Mouse (Mus musculus) embryo, embryonic 11.5 days (tissue): ENCODE measurements at regions not wholly inside any gene's neighbourhood (a gene's known extent, or its start where the extent isn't known, plus 50 kb on each side); places are given as distances from the start of the nearest gene placed in this dataset.
A peak's percentile ranks its signal among the peaks of the same experiment; 100 is the strongest.

Experiments used
- DNase-seq: peaks from one replicate; pipeline ENCODE4 v3.0.0-alpha.2; 2012; ENCODE audit warnings: low read depth, low spot score

DNA sequence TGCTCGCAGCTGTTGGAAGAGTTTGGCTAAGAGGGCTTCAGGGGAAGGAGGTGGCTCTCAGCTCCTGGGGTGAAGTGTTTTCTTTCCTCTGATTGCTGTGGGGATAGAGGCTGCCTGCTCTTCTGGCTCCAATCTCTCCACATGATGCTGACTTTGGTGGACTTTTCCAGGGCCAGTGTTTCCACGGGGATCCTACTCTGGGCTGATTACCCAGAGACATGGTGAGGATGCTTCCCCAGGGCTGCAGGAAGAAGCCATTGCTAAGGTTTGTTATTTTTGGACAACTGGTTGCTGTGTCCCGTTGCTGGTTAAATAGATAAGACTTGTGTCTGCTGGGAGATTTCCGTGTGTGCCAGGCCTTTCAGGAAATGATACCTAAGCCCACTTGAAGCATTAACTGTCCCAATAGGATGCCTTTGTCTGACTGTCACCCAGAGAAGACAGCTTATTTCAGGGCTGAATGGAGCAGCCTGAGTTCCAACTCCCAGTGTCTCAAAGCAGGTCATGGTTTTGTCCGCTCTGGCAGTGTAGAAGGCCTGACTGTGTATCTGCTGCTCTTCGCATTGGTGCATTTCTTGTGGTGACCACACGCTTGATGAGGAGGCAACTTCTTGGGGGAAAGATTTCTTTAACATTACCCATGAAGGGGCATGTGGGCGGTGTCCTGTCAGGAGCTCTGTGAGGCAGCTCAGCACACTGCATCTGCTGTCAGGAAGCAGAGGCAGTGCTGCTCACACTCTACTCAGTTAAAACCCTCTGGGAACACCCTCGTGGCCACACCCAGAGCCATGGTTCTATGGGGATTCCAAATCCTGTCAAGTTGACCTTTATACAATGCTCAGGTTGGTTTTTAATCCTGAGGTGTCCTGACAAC lies 228.3 kb upstream of the Gadl1 start:
- no peak for DNase-seq

DNA sequence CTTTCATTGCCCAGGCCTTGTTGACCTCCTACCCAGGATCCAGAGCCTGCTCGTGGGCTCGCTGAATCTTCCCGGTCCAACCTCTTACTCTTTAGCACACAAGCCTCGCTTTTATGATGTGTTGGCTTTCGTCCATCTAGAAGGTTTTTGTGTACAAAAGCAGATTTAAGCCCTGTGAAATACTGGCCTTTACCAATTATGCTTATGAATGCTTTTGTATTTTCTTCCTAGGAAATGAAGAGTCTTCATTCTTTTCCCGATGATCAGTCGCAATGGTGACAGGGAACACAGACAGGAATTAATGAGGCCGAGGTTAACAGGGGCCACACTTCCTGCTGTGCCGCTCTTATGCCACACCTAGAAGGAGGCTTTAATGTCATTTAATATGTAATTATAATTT lies 227.4 kb upstream of the Gadl1 start:
- no peak for DNase-seq

DNA sequence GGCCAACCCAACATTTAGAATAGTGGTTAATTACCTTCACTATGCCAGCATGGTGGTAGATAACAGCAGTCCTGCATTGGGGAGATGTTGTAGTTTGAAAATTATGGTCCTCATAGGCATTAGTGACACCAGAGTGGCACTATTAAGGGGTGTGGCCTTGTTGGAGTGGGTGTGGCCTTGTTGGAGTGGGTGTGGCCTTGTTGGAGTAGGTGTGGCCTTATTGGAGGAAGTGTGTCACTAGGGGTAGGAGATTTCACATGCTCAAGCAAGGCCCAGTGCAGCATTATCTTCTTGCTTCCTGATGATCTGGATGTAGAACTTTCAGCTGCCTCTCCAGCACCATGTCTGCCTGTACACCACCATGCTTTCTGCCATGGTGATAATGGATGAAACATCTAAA lies 225.3 kb upstream of the Gadl1 start:
- no peak for DNase-seq

DNA sequence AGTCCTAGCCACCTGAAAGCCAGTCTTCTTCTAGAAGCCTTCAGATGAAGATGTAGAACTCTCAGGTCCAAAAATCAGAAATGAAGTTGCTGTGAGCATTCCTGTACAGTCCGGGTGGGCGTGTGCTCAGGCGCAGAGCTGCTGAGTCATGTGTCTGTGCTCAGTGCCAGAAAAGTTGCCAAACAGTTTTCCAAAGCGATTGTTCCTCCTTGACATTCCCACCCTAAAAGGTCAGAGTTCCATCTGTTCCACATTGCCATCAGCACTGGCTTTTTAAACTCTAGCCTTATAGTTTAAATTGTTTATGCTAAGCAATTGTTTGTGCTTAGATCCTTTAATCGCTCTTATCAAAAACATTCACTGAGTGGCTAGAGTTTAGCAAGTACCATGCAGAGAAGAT lies 222.7 kb upstream of the Gadl1 start:
- no peak for DNase-seq

DNA sequence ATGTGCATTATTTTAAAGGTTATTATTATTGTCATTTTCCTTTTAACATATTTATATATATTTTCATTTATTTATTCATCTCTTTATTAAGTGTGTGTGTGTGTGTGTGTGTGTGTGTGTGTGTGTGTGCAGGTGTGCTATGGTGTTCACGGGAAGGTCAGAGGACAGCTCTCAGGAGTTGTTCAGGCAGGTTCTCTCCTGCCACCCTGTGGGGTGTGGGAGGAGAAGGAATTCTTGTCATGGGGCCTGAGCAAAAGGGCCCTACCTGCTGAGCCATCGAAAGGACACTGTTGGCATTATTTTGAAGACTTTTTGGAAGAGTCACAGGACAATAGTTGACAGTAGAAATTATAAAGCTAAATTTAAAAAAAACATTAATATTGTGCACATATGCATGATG lies 216.4 kb upstream of the Gadl1 start:
- DNase-seq, result no peak

DNA sequence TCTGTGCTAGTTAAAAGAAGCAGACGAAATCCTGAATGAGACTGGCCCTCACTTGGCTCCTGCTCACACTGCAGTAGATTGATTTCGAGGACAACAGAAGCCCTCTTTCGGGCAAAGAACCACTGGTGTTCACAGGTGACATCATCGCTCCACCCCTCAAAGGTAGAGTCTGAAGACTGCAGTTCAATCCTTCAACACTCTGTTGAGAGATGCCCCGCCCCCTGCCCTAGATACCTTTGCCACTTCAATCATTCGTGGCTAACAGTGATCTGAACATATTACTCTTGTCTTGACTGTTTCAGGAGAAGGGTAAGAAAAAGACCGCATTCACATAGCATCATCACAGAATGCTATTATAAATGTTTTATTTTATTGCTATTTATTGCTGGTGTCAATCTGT lies 205.5 kb upstream of the Gadl1 start:
- no peak for DNase-seq

DNA sequence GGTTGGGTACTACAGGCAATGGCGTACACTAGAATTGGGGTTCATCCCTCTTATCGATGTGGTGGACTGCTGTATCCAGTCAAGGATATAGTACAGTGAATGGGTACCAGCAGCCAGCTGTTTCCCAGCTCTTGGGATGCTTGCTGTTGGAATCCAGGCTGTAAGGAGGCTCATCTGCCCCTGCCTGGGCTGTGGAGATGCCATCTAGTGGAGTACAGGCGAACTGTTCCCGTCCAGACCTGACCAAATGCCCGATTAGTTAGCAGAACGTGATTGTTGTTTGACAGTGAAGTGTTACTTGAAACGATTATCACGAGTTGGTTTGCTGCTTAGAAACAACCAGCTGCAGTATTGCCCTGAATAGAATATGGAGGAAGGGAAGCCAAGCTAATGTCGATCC lies 205.0 kb upstream of the Gadl1 start:
- DNase-seq, result peak; percentile 46

DNA sequence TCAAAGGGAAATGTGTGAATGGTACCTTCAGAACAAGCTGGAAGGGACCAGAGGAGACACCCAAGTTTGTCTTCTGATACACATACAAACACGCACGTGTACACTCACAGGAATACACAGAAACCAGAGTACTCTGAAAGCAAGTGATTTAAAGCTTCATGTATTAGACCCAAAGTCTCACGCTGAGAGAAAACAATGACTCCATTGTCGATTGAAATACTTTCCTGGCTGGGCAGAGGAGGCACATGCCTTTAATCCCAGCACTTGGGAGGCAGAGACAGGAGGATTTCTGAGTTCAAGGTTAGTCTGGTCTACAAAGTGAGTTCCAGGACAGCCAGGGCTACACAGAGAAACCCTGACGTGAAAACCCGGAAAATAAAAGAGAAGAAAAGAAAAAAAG lies 203.5 kb upstream of the Gadl1 start:
- no peak for DNase-seq

DNA sequence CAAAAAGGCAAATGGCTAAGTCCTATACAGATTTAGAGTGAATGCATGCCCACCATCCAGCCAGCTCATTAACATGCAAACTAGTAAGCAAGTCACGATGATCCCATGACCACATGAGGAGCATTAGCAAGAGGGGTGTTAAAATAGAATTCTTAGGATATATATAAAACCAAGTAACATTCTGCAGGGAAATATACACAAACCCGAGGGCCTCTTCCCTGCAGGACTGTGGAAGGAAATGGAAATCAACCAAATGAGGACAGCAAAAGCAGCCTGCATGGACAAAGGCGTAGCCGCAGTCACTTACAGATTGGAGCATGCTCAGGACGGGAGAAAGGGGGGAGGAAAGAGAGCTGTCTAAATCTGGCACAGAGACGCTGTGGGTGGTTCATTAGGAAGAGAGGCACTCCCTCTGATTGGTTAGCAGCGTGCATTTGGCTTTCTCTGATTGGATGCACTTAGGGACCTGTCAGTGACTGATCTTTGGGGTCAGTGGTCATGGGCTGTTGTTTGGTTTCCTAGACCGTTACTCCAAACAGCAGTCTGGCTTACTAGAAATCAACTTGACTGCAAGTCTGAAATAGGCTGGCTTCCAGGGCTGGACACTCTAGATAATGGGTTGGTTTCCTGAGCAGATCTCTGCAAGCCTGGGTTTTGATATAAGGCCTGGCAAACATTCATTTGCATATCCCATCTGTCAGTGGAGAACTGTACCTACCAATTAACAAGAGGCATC lies 200.9 kb upstream of the Gadl1 start:
- no peak for DNase-seq

DNA sequence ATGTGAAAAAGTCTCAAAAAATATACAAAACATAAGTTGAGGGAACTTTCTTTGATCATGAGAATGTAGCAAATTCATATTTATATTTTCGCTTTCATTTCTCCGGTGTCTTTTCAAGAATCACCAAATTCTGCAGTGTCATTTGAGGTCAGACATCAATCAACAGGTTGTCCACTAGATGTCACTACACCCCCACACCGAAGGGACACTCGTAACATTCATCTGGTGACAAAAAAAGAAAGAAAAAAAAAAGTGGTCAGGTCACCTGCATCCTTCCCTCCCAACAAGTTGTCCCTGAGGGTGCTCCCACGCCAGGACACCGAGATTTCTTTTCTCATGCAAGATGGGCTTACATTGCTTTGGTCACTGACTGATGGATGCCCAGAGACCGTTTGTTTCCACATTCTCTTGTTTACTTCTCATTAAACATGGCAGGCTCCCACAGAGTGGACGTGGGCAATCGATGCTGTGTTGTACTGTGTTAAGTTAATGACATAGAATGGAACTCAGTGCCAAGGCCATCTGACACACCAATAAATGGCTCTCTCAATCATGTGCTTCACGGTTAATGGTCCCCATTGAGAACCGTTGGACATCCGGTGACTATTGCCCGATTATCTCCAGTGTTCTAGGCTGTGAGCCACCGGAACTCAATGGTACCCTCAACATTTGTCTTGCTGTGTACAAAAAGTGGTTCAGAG lies 199.1 kb upstream of the Gadl1 start:
- no peak for DNase-seq

DNA sequence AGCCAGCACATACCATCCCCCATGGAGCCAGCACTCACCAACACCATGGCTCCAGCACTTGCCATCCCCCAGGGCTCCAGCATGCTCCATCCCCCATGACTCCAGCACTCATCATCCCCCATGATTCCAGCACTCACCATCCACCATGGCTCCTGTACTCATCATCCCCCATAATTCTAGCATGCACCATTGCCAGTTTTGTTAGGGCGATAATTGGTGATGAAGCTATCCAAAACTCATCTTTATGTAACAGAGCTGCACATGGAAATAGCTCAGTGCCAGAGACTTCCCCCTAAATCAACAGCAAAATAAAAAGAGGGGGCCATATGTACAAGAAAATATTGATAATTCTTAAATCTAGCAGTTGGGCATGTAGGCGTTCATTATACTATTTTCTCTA lies 188.9 kb upstream of the Gadl1 start:
- no peak for DNase-seq

DNA sequence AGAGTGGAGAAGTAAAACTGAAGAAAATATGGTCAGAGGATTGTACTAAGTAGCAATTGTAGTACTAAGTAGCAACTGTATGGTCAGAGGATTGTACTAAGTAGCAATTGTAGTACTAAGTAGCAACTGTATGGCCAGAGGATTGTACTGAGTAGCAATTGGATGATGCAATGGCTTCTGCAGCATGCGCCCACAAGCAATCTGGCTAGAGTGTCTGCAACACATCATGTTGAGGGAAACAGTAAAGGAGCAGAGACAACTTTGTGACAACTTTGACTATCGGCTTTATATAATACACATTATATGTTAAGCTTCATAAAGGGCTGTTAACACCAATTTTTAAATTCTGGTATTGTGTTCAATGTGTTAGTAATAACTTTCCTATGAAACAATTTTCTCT lies 188.4 kb upstream of the Gadl1 start:
- DNase-seq, result no peak

DNA sequence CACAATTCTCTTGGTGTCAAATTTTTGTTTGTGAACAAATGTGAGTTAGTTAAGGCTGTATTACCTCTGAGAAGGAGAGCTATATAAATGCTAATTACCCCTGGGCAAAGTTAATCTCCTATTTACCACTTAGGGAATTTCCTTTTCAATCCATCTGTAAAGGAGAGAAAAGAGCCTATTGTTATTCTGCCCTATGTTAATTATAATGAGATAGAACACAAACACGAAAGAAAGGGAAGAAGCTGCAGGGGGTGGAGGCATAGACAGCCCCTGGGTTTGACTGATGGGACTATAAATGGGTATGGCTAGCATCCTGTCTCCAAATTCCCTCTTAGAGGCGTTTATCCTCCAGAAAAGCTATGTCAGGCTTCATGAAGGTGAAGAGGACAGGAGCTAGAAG lies 185.2 kb upstream of the Gadl1 start:
- DNase-seq, result no peak

DNA sequence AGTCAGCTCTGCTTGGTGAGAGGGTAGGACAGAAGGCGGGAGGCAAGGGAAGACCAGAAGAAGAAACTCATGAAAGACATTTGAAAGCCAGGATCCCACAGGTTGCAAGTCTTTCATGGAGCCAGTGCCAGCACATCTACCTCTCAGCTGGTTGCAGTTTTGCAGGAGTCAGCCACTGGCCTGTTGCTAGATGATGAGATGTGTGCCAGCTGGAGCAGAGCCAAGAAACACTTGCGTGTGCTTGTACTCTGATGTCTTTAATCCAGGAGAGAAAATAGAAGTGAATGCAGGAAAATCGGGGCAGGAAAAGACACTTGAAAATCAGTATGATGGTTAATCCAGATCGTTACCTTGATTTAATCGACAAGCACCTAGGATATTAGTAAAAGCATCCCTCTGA lies 181.9 kb upstream of the Gadl1 start:
- no peak for DNase-seq

DNA sequence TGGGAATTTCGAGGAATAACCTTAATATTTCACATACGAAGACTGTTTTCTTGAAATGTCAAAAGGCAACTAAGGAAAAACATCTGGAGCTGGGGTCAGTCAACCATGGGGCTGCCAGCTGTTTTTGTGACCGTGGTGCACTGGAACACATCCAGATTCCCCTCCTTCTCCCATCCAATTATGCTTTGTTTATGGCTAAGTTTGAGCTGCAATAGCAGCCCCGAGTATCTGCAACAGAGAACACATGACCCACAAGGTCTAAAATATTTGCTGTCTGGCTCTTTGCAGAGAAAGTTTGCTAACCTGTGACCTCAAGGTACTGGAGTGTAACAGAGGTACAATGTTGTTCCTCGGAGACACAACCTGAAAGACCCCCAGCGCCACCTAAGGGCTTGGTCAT lies 177.7 kb upstream of the Gadl1 start:
- DNase-seq, result no peak

DNA sequence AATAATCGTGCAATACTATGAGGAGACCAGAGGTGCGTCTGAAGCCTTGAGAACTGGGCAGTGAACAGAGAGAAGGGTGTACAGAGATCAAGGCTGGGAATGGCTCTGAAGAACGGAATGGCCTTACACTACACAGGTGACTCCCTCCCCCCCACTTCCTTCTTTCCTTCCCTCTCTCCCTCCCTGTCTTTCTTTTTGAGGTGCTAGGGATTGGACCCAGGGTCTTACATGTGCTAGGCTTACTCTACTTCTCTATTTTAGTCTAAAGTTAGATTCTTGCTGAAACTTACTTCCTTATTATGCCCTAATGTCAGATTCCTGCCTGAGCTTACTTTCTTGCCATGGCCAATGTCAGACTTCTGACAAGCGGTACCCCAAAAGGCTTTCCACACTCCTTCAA lies 176.2 kb upstream of the Gadl1 start:
- no peak for DNase-seq

DNA sequence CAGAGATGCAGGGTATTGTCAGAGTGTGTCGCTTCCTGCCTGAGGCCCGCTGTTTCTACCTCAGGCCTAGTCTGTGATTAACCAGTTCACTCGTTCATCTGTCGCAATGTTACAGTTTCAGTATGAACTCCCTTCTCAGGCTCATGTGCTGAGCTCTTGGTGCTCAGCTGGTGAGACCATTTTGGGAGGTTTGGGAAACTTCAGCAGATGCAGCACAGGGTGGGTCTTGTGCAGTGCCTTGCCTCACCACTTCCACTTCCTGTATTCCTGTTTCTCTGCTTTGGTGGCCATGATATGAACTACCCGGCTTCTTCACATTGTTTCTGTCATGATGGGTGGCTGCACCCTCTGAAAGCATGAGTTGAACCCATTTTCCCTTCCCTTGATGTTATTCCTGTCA lies 169.3 kb upstream of the Gadl1 start:
- no peak for DNase-seq

DNA sequence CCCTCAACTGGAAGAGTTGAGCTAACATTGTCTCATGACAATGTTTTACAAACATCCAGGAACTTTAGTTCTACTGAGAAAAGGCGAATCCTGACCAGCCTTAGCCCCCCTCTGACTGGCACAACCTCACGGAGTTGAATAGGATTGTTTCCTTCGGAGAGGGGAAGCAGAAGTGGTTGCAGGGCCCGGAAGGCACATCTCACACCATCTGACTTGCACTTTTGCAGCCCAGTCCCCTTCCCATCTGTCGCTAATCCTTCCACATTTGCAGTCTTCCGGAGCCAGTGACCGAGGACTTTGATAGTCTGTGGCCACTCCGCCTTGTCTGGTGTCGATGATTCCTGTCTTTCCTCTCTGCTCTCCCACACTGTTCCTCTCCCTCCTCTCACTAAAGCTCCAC lies 162.8 kb upstream of the Gadl1 start:
- no peak for DNase-seq

DNA sequence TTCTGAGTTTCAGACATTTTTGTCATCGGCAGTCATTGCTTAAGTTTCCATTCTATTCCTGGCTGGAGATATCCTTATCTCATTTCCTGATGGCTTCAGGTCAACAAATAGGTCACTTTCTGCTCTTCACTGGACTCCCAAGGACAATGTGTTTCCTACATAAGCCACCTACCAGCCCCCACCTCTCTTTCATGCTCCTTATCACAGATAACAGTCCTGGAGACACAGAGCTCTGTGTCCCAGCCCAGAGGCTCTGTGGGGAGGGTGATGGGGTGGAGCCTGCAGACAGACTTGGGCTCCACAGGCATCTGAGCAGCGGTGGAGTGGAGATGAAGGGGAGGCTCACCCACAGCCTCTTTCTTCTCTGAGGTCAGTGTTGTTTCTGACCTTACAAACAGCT lies 148.8 kb upstream of the Gadl1 start:
- DNase-seq, result no peak

DNA sequence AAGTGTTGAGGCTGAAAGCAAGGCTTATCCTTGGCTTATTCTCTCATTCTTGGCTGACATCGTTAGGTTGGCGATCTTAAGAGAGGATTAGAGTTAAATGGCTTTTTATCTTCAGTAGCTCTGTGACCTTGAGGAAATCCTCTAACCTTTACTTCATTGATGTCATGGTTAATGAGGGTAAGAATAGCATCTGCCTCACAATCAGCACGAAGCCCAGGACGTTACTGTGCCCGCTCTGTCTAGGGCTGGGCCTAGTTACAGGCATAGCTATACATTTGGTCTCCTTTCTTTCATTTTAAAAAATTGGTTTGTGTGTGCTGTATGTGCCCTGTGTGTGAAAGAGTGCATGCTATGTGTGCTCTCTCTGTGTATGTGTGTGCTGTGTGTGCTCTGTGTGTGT lies 145.1 kb upstream of the Gadl1 start:
- no peak for DNase-seq

DNA sequence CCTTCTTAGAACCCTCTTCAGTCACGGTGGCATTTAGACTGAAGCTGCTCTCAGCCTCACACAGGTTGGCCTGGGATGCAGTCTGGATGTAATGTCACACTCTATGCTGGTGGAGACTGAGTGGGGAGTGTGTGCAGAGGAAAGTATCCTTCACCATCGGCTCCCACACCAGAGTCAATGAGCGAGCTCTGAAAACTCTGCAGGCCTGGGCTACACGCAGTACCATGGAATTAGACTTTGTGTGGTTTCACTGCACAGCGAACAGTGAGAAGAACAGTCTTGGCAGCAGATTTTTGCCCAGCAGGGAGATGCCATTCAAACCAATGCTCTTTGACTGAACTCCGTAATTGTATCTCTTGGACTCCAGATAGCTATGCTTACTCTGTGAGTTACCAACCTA lies 142.8 kb upstream of the Gadl1 start:
- DNase-seq, result no peak

DNA sequence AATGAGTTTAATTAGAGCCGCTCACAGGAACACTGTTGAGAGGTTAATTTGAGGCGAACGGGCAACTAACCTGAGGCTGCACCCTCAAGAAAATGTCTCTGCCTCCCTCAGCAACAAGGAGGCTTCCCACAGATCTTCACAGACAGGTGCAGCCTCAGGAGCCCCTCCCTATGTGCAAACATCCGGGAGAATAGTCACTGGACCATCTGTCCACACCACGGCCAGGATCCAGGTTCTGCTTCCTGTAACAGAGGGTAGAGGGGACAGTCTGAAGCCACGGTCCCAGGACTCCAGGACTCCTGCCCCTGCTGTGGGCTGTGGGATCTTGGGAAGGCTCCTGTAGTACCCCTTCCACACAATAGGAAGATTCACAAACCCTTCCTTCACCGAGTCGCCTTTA lies 134.1 kb upstream of the Gadl1 start:
- no peak for DNase-seq

DNA sequence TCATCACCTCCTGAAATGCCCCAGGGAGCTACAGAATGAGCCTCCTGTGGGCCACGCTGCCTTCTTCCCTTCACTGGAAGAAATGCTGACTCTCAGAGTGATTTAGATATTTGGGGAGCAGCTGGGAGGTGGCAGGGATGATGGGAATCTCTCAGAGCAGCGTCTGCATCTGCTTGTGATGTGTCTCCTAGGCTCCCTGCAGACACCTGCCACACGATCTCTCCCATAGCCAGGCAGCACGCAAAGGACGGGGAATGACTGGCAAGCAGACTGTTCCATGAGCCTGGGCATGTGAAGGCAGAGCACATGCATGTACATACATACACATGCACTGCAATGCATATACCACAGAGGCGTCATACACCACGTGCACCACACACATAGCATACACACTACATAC lies 133.4 kb upstream of the Gadl1 start:
- DNase-seq, result no peak
